Mouse (Mus musculus): ENCODE data around the gene Plch2. TPM values are rescaled to one million over a fixed set of nuclear protein-coding genes. Genes with fewer than 3 reads are reported as not detected.

Plch2 gene
- polyA plus RNA-seq, 1 experiment: 4.2 TPM

- TF ChIP-seq EP300 (IDR thresholded peaks at IDR 0.05; ENCODE audit: insufficient read depth, low read depth, low read length): no peak
- peak; percentile 73 for TF ChIP-seq POLR2A (IDR thresholded peaks at IDR 0.05; ENCODE audit: insufficient read depth, low read length)
- Histone ChIP-seq H3K27me3 (ENCODE audit: control insufficient read depth, insufficient read depth, low read length, poor library complexity, severe bottlenecking) (peaks cover 13% of the 10 kb centered on the region), H3K4me3 (ENCODE audit: low read depth, low read length) (peak within 1 kb of the TSS; percentile 93), H3K9me3 (replicated peaks; ENCODE audit: control insufficient read depth, insufficient read depth, low read length, poor library complexity, severe bottlenecking) (no peaks in the 10 kb centered on the region), H3K4me1 (ENCODE audit: control insufficient read depth, insufficient read depth, low read length) (peaks cover 1% of the 10 kb centered on the region), H3K9ac (ENCODE audit: low read depth, poor library complexity, severe bottlenecking) (peak within 1 kb of the TSS; percentile 88), H3K36me3 (ENCODE audit: control insufficient read depth, insufficient read depth, low read length, poor library complexity, severe bottlenecking) (no peaks in the 10 kb centered on the region), H3K27ac (ENCODE audit: insufficient read depth, low read length) (no peak within 1 kb of the TSS)
These were observed 92.5 kb downstream of the Plch2 start, which contains the start of gene Pank4 for GRCm38 (mm10) chr4:154963901-154964580. TSS of gene Pank4 (plus strand) at chr4:154964123.

GRCm38 (mm10) chr4:154963190-154963836 lies 93.3 kb downstream of the Plch2 start:
- Histone ChIP-seq H3K27me3 (ENCODE audit: control insufficient read depth, insufficient read depth, low read length, poor library complexity, severe bottlenecking) (peaks cover 13% of the 10 kb centered on the region), H3K9me3 (replicated peaks; ENCODE audit: control insufficient read depth, insufficient read depth, low read length, poor library complexity, severe bottlenecking) (no peaks in the 10 kb centered on the region), H3K4me3 (ENCODE audit: low read depth, low read length) (peak overlapping the region; percentile 31; the same call in 1 of the 2 replicates), H3K4me1 (ENCODE audit: control insufficient read depth, insufficient read depth, low read length) (peaks cover 1% of the 10 kb centered on the region), H3K9ac (ENCODE audit: low read depth, poor library complexity, severe bottlenecking) (no peak overlapping the region), H3K36me3 (ENCODE audit: control insufficient read depth, insufficient read depth, low read length, poor library complexity, severe bottlenecking) (no peaks in the 10 kb centered on the region), H3K27ac (ENCODE audit: insufficient read depth, low read length) (no peak overlapping the region)
- TF ChIP-seq EP300 (IDR thresholded peaks at IDR 0.05; ENCODE audit: insufficient read depth, low read depth, low read length): no peak
- TF ChIP-seq CTCF (IDR thresholded peaks at IDR 0.05; ENCODE audit: low read depth, low read length): no peak
- no peak for TF ChIP-seq POLR2A (IDR thresholded peaks at IDR 0.05; ENCODE audit: insufficient read depth, low read length)

GRCm38 (mm10) chr4:154962683-154963082 lies 93.9 kb downstream of the Plch2 start:
- Histone ChIP-seq H3K27me3 (ENCODE audit: control insufficient read depth, insufficient read depth, low read length, poor library complexity, severe bottlenecking) (peaks cover 13% of the 10 kb centered on the region), H3K9me3 (replicated peaks; ENCODE audit: control insufficient read depth, insufficient read depth, low read length, poor library complexity, severe bottlenecking) (no peaks in the 10 kb centered on the region), H3K4me1 (ENCODE audit: control insufficient read depth, insufficient read depth, low read length) (peaks cover 1% of the 10 kb centered on the region), H3K9ac (ENCODE audit: low read depth, poor library complexity, severe bottlenecking) (no peak overlapping the region), H3K4me3 (ENCODE audit: low read depth, low read length) (no peak overlapping the region), H3K36me3 (ENCODE audit: control insufficient read depth, insufficient read depth, low read length, poor library complexity, severe bottlenecking) (no peaks in the 10 kb centered on the region), H3K27ac (ENCODE audit: insufficient read depth, low read length) (no peak overlapping the region)
- no peak for TF ChIP-seq CTCF (IDR thresholded peaks at IDR 0.05; ENCODE audit: low read depth, low read length)
- no peak for TF ChIP-seq EP300 (IDR thresholded peaks at IDR 0.05; ENCODE audit: insufficient read depth, low read depth, low read length)

GRCm38 (mm10) chr4:154961911-154962310 lies 94.7 kb downstream of the Plch2 start:
- peak overlapping the region; percentile 61; the same call in 1 of the 2 replicates for H3K9ac ChIP-seq (ENCODE audit: low read depth, poor library complexity, severe bottlenecking)
- no peak overlapping the region for H3K27ac ChIP-seq (ENCODE audit: insufficient read depth, low read length)
- no peaks in the 10 kb centered on the region for H3K36me3 ChIP-seq (ENCODE audit: control insufficient read depth, insufficient read depth, low read length, poor library complexity, severe bottlenecking)
- no peak for TF ChIP-seq POLR2A (IDR thresholded peaks at IDR 0.05; ENCODE audit: insufficient read depth, low read length)
- TF ChIP-seq CTCF (IDR thresholded peaks at IDR 0.05; ENCODE audit: low read depth, low read length): no peak
- no peak for TF ChIP-seq EP300 (IDR thresholded peaks at IDR 0.05; ENCODE audit: insufficient read depth, low read depth, low read length)
- peaks cover 3% of the 10 kb centered on the region for H3K4me1 ChIP-seq (ENCODE audit: control insufficient read depth, insufficient read depth, low read length)
- H3K27me3 ChIP-seq (ENCODE audit: control insufficient read depth, insufficient read depth, low read length, poor library complexity, severe bottlenecking): peaks cover 13% of the 10 kb centered on the region
- no peaks in the 10 kb centered on the region for H3K9me3 ChIP-seq (replicated peaks; ENCODE audit: control insufficient read depth, insufficient read depth, low read length, poor library complexity, severe bottlenecking)
- peak overlapping the region; percentile 77 for H3K4me3 ChIP-seq (ENCODE audit: low read depth, low read length)

- H3K27ac ChIP-seq (ENCODE audit: insufficient read depth, low read length): no peak overlapping the region
- TF ChIP-seq POLR2A (IDR thresholded peaks at IDR 0.05; ENCODE audit: insufficient read depth, low read length) (no peak), CTCF (IDR thresholded peaks at IDR 0.05; ENCODE audit: low read depth, low read length) (no peak), EP300 (IDR thresholded peaks at IDR 0.05; ENCODE audit: insufficient read depth, low read depth, low read length) (no peak)
These were observed 95.3 kb downstream of the Plch2 start for GRCm38 (mm10) chr4:154961226-154961738.

More at GRCm38 (mm10) chr4:154961226-154961738, 95.3 kb downstream of the Plch2 start:
- Histone ChIP-seq H3K9ac (ENCODE audit: low read depth, poor library complexity, severe bottlenecking) (peak overlapping the region; percentile 61), H3K27me3 (ENCODE audit: control insufficient read depth, insufficient read depth, low read length, poor library complexity, severe bottlenecking) (peaks cover 13% of the 10 kb centered on the region), H3K4me1 (ENCODE audit: control insufficient read depth, insufficient read depth, low read length) (peaks cover 3% of the 10 kb centered on the region), H3K9me3 (replicated peaks; ENCODE audit: control insufficient read depth, insufficient read depth, low read length, poor library complexity, severe bottlenecking) (no peaks in the 10 kb centered on the region), H3K4me3 (ENCODE audit: low read depth, low read length) (peak overlapping the region; percentile 77), H3K36me3 (ENCODE audit: control insufficient read depth, insufficient read depth, low read length, poor library complexity, severe bottlenecking) (no peaks in the 10 kb centered on the region)
